Mouse (Mus musculus): Measurements from ENCODE around the gene Ppp1r13b.

GRCm38 (mm10) chr12:111846815-111847214 is 61.1 kb downstream of the Ppp1r13b start:
- TF ChIP-seq CTCF (IDR thresholded peaks at IDR 0.05; ENCODE audit: insufficient read depth, low read length) (no peak), POLR2A (IDR thresholded peaks at IDR 0.05; ENCODE audit: borderline replicate concordance, extremely low read depth, low read depth, low read length) (no peak)
